Mouse (Mus musculus) layer of hippocampus, adult 9-10 months (tissue): ENCODE measurements around the gene Atg9b.

ENCODE experiments used
- DNase-seq: peaks from one replicate; pipeline ENCODE4 v3.0.0; 2022; ENCODE audit warnings: low spot score

Atg9b gene

DNA sequence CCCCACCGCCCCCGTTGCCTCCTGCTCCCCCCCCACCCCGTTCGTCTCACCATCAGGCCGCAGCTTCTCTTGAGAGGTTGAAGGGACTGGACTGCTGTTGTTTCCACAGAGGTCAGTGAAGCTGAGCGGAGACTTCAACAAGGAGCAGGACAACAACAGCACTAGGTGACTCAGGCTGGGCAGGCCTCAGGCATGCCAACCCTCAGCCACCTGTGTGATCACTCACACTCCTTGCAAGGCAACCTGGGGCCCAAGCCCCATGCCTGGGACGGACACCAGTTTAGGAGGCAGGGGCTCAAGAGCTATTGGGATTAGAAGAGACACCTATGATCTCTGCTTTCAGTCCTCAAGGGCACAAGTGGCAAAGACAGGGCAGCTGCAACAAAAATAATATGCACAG, at the start of gene Atg9b:
Atg9b (minus strand) TSS at position 280 of the 400 bp plus-strand sequence.
- no peak for DNase-seq

DNA sequence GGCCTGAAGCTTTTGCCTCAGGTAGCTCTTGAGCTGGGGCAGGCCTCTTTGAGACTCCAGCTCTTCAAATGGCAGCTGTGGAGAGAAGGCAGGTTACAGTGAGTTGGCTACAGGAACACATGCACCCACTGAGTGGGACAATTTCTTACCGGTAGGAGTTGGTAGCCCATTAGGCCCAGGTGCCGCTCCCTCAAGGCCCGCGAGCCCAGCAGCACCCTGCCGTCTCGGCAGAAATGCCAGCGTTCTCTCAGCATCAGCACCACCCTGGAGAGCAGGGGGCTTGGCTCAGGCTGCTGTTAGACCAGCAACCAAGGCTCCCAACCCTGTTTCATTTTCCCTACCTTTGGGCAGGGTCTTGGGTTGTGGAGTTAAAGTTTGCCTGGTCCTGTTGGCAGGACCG, 49.2 kb upstream of the Atg9b start:
- DNase-seq: no peak

DNA sequence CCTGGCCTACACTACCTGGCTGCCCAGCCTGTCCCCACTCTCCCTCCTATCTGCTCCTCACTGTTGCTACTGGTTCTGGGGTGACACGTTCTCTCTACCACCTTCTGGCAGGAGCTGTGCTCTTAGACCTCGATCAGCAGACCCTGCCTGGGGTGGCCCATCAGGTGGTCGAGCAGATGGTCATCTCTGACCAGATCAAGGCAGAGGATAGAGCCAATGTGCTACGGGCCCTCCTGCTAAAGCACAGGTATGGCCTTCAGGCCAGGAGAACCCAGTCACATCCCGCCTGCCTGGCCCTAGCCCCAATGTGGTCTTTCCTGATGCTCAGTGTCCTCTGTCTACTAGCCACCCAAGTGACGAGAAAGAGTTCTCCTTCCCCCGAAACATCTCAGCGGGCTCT, 42.0 kb upstream of the Atg9b start:
- DNase-seq: no peak

DNA sequence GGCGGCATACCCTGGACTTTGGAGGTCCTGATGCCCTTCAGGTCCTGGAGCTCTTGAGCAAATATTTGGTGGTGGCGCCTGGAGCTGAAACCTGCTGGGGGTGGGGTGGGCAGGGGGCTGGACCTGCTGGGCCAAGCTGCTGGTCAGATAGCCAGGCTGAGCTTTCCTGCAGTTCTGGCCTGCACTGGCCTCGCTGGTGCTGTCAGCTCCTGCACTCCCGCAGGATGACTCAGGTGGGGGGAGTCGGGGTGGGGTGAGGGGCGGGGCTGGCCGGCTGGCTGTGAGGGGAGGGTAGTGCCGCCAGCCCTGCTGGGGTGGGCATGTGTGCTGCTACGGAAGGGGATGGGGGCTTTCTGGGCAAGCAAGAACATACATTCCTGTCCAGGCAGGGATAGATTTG, 36.7 kb upstream of the Atg9b start:
- DNase-seq: no peak

DNA sequence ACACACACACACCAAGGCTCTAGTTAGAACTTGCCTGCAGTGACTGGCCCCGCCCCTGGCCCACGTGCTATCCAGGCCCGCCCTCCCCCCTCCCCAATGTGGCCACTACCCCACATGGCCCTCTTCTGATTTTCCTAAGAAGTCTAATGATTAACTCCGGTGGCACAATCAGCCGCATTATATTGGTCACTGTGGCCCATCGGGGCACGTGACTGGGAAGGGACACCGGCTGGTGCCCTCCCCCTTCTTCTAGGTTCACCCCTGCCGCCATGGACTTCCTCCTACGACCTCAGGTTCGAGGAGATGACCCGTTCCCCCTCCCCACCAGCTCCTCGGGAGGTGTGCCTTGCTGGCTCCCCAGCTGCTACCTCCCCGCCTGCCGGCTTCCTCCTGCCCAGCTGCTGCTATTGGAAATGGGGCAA, 36.0 kb upstream of the Atg9b start:
- no peak for DNase-seq

DNA sequence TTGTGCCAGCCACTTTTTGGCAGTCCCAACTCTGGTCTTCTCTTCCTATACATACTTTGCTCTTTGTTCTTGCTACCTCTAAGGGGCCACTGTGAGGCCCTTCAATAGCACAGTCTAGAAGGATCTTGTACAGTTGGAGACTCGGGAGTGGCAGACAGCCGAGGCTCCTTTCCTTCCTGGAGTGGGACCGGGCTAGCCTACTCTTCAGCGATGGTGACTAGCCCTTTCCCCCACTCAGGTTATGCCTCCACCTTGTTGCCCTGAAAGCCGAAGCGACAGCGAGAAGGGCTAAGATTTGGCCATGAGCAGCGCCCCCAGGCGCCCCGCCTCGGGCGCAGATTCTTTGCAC, 35.3 kb upstream of the Atg9b start:
- no peak for DNase-seq

DNA sequence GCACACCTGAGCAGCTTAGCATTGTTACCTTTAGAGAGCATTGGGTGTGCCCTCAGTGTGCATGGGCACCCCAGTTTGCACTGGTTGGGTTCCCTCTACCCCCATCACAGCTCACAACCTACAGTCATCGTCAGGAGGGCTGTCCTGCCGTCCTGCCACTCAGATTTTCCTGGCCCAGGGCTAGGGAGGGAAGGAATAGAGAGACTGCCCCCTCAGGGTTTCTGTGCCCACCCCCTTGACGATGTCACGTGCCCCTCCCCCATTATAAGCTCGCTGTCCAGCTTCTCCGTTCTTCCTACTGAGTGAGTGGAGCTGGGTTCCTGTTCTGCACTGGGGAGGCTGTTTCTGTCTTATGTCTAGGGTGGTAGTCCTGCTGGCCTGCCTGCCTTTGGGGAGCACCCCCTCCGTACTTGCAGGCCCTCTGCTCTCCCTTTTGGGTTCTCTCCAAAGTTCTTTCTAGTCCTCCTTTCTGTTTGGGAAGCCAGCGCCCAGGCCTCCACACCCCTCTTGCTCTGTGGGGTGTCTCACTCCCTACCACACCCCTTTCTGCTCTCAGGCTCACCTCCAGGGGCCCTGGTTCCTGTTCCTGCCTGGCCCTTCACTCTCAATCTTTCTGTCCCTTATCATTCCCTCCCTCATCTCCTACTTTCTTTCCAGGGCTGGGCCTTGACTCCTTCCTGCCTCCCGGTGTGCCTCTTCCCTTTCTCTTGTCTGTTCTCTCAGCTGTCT, 34.8 kb upstream of the Atg9b start:
- no peak for DNase-seq

DNA sequence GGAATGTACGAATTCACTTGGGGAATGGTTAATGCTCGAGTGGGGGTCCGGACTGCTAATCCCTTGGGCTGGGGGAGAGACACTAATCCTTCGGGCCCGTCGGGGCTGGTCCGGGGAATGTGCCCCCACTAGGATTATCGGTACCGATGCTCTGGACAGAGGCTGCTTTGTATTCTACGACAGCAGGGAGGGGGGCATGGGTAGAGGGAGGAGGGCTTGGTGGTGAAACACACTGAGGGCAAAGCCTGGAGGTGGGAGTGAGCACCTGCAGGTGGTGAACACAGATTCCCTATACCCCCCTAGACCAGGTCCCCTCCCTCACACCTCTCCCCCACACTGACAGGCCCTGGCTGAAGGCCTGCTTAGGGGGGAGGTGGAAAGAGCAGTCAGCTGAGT, 34.1 kb upstream of the Atg9b start:
- no peak for DNase-seq

DNA sequence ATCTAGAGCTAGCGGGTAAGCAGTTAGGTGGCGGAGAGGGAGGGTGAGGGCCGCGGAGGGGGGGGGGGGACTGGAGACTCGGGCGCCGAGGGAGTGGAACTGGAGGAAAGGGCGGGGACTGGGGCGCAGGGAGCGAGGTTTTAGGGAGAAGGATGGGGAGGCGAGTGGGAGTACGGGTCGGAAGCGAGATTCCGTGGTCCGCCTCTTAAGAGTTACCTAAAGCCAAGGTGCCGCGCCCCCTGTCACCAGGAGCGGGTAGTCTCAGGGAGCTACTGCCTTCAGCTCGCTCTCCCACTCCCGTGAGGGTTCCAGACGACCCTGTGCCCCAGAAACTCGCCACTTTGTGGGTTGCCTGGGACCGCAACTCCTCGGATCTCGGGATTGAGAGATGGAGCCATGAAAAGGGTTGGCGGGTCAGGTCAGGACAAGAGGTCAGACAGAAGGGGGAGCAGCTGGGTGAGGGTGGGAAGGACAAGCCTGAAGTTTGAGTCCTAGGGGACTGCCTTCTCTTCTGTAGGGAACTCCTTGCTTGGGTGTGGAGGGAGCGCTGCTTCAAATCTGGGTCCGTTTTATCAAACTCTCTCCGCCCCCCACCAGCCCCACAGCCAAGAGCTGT, 33.6 kb upstream of the Atg9b start:
- DNase-seq: no peak

DNA sequence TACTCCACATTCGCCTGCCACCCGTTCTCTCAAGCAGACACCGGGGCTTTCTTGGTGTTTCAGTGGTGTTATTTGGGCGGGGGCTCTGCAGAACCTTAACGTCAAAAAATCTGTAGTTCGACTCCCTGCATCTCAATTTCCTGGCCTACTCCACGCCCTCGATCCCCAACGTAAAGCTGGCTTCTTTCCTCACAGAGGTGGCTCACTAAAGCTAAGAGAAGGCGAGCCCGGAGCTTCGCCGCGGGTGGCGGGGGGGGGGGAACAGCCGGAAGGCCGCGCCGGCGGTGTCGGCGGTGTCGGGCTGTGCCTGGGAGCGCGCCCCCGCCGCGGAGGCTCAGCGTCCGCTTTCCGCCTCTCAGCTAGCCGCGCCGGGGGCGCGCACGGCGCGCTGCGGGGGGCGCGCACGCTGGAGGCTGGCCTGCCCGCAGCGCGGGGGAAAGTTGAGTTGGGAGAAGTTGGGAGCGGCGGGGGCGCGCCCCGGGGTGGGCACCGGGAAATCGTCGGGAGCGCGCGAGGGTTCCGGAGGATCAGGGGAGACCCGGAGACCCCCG, 33.0 kb upstream of the Atg9b start:
- DNase-seq: no peak

DNA sequence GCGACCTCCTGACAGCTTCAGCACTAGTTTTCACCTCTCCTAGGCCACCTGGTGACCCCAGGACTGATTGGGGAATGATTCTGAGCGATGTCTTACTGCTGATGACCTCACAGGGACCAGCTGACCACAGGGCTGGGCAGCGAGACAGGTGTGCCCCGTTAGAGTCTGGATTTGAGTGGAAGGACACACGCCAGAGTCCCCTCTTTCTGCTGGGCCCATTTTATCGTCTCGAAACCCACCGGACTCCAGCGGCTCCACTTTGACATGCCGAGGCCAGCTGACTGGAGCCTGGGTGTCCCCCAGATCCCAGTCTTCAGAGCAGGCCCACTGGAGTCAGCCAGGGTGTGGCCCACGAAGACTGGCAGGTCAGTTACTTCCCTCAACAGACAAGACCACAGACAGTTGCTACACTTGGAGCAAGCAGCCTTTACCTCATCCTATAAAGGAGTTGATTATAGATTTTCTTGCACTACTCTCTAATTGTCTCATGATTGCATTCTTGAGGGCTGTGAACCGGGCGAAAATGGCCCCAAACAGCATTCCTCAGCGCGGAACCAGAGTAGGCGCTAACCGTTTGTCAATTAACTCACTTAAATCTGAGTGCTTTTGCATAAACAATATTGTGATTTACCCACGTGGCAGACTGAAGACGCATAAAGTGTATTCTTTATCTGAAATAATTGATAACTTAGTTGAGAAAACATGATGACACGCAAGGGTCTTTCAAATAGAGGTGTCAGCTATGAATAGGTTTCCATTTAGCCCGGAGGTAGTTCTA, 32.2 kb upstream of the Atg9b start:
- no peak for DNase-seq

DNA sequence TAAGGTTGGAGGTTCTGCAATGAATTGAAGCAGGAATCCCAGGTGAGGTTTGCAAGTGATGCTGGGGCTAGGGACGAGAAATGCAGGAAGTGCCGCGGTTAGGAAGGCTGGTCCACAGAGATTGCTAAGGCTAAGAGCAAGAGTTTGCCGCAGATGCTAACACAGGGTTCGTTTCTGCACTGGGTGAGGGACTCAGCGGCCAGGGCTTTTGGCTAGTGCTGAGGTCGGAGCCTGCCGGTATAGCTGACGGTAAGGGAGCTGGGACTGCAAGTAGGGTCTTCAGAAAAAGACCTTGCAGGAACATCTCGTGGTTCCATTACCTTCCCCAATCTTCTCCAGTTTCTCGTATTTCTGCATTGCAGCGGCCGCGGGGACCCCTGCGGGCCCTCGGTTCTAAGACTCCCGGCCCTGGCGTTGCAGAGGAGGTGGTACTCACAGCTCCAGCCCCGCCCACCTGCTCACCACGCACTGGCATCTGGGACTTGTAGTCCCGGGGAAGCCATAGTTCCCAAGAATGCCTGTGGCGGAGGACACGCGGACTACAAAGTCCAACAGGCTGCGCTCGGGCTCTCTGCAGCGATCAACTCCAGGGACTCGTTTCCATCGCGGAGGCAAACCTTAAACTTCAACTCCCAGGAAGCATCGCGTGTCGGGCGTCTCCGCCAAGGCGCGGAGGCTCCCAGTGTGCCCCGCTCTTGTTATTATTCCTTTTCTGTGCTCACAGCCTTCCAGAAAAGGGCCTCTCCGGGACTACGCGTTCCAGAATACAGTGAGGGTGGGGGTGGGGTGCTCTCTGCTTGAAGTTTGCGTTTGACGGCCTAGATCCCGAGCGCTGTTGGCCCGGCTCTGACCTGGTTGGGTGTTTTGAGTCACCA, 31.4 kb upstream of the Atg9b start, which contains the start of the genes Cdk5 and Slc4a2:
Cdk5 (minus strand) TSS at position 402 of the 875 bp plus-strand sequence.
Slc4a2 (plus strand) TSS at position 709 of the 875 bp plus-strand sequence.
- DNase-seq: peak; percentile 99

DNA sequence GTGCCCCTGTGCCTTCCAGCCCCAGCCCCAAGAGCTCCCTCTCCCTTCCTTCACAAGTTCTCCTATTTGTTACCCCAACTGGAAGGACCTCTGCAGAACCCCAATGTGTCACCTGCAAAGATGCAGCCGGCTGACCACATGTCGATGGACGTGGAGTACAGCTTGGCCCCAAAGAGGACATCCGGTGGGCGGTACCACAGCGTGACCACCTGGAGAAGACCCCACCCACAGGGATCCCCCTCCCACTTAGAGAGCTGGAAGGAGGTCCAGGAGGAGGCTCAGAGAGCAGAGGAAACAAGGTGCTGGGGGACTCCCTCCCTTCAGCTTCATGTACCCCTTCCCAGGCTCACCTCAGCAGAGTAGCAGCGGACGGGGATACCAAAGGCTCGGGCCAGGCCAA, 28.4 kb upstream of the Atg9b start:
- DNase-seq: no peak

DNA sequence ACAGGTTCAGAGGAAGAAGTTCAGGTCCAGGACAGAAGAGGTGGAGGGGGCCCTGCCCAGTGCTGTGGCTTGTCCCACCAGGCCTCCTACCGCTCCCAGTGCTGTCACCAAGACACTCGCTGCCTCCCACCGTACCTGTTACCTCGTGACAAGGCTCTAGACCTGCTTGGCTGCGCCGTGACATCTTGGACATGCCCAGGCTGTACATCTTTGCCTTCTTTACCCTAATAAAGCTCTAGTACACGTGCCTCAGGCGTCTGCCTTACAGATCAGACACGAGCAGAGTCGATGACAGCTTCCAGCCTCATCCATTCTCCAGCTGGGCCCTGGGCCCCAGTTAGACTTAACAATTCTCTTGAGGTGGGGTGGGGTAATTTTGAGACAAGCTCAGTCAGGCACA, 25.6 kb upstream of the Atg9b start:
- no peak for DNase-seq

DNA sequence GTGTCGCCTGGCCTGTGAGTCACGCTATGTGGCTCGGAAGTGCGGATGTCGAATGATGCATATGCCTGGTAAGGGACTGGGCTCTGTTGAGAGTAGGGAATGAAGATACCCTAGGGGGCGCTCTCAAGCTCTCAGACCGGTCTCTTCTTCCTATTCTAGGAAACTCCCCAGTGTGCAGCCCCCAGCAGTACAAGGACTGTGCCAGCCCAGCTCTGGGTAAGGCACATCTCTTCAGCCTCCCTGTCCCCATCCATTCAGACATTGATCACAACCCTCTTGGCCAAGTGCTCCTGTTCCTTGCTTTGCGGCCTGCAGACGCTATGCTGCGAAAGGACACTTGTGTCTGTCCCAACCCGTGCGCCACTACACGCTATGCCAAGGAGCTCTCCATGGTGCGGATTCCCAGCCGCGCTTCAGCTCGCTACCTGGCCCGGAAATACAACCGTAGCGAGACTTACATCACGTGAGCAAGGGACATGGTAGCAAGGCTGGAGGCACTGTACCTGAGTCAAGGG, 24.3 kb upstream of the Atg9b start:
- DNase-seq: peak; percentile 73

DNA sequence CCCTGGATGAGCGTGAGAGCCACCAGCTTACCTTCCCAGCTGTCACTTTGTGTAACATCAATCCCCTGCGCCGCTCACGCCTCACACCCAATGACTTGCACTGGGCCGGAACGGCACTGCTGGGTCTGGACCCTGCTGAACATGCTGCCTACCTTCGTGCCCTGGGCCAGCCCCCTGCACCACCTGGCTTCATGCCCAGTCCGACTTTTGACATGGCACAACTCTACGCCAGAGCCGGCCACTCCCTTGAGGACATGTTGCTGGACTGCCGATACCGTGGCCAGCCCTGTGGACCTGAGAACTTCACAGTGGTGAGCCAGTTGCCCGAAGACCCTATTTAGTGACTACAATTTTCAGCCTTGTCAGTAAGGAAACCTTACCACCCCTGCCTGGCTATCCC, 22.0 kb upstream of the Atg9b start:
- no peak for DNase-seq

DNA sequence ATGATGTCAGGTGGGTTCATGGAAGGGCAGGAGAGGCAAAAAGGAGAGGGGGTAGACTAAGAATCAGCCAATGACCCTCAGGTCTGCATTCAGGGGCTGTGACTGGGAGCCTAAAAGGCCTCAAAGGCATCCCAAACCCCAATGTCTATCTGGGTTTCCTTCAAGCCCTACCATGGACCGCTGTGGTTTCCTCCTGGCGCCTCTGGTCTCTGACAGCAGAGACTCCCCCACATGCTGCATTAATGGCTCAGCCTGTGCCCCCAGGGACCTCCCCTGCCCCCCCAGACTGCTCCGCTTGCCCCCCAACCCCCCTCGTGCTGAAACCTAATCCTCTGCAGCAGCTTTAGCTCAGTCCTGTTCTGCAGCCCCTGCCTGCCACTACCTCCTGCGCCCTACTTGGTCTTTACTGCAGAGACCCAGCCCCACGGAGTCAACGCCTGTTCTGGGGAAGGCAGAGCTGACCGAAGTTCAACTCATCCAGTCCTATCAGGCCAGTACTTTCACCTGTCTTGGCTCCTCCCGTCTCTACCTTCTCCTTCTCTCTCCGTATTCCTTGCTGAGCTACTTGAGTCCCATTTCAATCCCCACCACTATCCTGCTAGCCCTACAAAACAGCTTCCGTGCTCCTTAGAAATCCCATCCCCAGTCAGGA, 21.2 kb upstream of the Atg9b start, which contains the start of gene Asic3:
Asic3 (plus strand) TSS at position 351 of the 652 bp plus-strand sequence.
- DNase-seq: no peak

DNA sequence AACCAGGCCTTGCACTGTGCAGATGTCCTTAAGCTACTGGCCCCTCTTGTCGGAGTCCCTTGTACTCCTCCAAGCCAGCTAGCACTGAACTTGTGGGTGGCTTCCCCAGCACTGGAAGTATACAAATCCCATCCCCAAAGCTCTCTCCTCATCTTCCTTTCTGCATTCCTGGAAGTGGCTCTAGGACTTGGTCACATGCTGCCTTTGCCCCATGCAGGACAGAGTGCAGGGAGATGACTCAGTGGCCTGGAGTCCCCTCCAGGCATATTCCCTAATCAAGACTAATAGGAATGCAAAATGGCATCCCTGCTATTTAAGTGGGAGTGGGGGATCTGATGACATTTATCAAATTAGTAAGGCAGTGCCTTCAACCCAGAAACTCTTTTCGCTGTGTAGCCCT, 20.1 kb upstream of the Atg9b start:
- DNase-seq: no peak

DNA sequence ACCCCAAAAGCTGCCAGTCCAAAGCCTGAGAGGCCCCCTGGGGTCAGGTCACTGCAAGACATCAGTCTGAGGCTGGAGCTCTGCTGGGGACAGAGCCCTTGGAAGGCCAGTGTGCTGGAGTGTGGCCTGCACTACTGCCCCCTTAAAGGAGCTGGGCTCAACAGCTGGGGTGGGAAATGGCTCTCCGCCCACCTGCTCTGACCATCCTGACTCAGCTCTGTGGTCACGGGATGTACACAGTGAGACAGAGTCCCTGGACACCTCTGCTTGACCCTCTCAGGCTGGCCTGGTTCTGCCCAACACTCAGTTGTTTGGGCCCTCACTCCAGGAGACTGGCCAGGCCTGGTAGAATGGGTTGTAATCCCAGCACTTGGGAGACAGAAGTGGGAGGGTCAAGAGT, 17.5 kb upstream of the Atg9b start:
- no peak for DNase-seq

DNA sequence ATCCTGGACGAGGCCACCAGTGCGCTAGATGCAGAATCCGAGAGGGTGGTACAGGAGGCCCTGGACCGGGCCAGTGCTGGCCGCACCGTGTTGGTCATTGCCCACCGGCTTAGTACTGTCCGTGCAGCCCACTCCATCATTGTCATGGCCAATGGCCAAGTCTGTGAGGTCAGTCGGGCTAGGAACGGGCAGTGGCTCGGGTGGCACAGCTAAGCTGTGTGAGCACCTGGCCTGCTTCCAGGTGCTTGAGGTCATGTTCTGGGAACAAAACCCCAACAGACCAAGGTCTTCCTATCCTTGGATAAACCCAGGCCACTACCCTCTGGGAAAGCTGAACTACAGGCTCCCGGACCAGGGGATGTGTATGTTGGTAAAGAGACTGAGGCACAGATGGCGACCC, 16.7 kb upstream of the Atg9b start:
- no peak for DNase-seq

DNA sequence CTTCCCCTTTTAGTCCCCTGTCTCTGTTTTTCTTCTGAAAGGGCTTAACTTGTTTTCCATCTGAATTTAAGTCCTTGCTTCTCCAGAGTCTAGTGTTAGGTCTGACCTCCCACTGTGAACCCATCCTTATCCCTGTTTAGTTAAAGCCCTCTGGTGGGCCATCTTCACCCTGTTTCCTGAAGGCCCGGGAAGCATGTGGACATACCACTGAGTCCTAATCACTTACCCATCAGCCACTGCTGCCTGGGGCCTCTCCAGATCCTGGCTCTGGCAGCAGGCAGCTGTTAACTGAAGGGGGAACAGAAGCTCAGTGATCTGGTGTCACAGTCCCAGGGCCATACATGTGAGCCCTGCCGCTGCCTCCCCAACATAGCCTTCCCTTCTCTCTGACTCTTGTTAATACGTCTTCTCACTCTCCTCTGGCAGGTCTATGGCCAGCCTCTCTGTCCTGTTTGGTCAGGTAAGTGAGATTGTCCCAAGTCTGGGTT, 13.5 kb upstream of the Atg9b start:
- DNase-seq: no peak
